Mouse (Mus musculus) right cerebral cortex, postnatal 36 days (tissue): ENCODE data around the gene Phactr2.

ENCODE experiments used
- DNase-seq, 2 experiments: peaks; one replicate each; pipeline ENCODE4 v3.0.0; 2022; ENCODE audit warnings: low spot score in 2 of 2, mixed read lengths in 1 of 2

The Phactr2 gene

GRCm38 (mm10) chr10:13168461-13168860 lies 305.8 kb downstream of the Phactr2 start:
- no peak for DNase-seq

- no peak for DNase-seq
Measured at GRCm38 (mm10) chr10:13162031-13162430, 312.2 kb downstream of the Phactr2 start.

GRCm38 (mm10) chr10:13160913-13161312 lies 313.3 kb downstream of the Phactr2 start:
- DNase-seq = no peak
